Mouse (Mus musculus) ovary, postnatal 36 days (tissue): ENCODE data around the gene Ear2.
"Not testable (repeated sequence)": the region's sequence is repeated elsewhere in the genome, so short reads cannot be mapped to it uniquely, and the experiment has no call there.

Experiments used
- DNase-seq: peaks from one replicate; pipeline ENCODE4 v3.0.0; 2022; ENCODE audit warnings: low spot score, mixed read lengths

The Ear2 gene

GRCm38 (mm10) chr14:44102354-44102753 is at the start of gene Ear2:
TSS of gene Ear2 (plus strand) at chr14:44102654.
- DNase-seq, result not testable (repeated sequence)

- DNase-seq, result not testable (repeated sequence)
These were observed 34.6 kb upstream of the Ear2 start for GRCm38 (mm10) chr14:44067879-44068278.

GRCm38 (mm10) chr14:44070595-44070994 is 31.9 kb upstream of the Ear2 start:
- DNase-seq, result not testable (repeated sequence)

GRCm38 (mm10) chr14:44077785-44078341 is 24.6 kb upstream of the Ear2 start:
- DNase-seq, result not testable (repeated sequence)

- not testable (repeated sequence) for DNase-seq
These were observed 15.9 kb upstream of the Ear2 start for GRCm38 (mm10) chr14:44086588-44086987.

- not testable (repeated sequence) for DNase-seq
These were observed 14.9 kb upstream of the Ear2 start for GRCm38 (mm10) chr14:44087535-44087934.

- DNase-seq, result not testable (repeated sequence)
These were observed 10.9 kb upstream of the Ear2 start for GRCm38 (mm10) chr14:44091524-44091923.

- not testable (repeated sequence) for DNase-seq
These were observed 8.0 kb upstream of the Ear2 start for GRCm38 (mm10) chr14:44094445-44094844.

- DNase-seq, result not testable (repeated sequence)
These were observed 2.4 kb upstream of the Ear2 start for GRCm38 (mm10) chr14:44100030-44100429.

- no peak for DNase-seq
These were observed 8.5 kb downstream of the Ear2 start for GRCm38 (mm10) chr14:44110981-44111380.

GRCm38 (mm10) chr14:44123551-44123950 is 21.1 kb downstream of the Ear2 start, which contains the start of gene Gm3327:
TSS of gene Gm3327 (plus strand) at chr14:44123851.
- not testable (repeated sequence) for DNase-seq
